Mouse (Mus musculus): ENCODE measurements around the gene Adgrb2. TPM values are rescaled to one million over a fixed set of nuclear protein-coding genes. Genes with fewer than 3 reads are reported as not detected.

Adgrb2 gene
- total RNA-seq, 1 experiment, result 19.5 TPM

DNA sequence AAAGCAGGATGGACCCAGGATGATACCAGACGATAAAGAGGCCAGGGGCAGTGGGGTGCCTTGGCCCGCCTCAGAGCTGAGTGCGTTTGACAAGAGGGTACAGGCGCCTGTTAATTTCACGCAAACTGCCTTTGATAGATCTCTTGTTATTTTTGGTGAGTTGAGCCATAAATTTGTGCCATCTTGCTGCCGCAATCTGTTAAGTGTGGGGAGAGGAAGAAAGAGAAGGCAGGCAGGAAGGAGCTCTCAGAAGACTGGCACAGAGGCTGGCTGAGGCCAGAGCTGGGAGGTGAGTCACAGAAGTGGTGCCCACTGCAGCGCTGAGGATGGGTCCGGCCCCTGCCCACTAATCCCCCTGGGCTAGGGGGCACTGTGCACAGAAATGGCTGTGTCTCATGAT, 10.6 kb downstream of the Adgrb2 start:
- Histone ChIP-seq H3K4me1 (ENCODE audit: control insufficient read depth in 2 of 2, insufficient read depth in 2 of 2, low read length in 2 of 2, poor library complexity in 1 of 2) (peaks cover 0 to 4% of the 10 kb centered on the region in 2 experiments; a peak in 1 of 4 replicates), H3K9me3 (ENCODE audit: control insufficient read depth, insufficient read depth, low read depth, low read length) (no peaks in the 10 kb centered on the region), H3K9ac (ENCODE audit: insufficient read depth, low read depth, low read length, poor library complexity, severe bottlenecking) (no peak overlapping the region), H3K36me3 (ENCODE audit: control insufficient read depth, insufficient read depth, low read length, poor library complexity, severe bottlenecking) (no peaks in the 10 kb centered on the region), H3K4me3 (ENCODE audit: insufficient read depth in 1 of 2, low read depth in 1 of 2, low read length in 2 of 2, poor library complexity in 1 of 2, severe bottlenecking in 1 of 2) (no peak overlapping the region), H3K27ac (ENCODE audit: insufficient read depth, low read depth, low read length, poor library complexity, severe bottlenecking) (no peak overlapping the region)
- no peak for TF ChIP-seq MAFK (IDR thresholded peaks at IDR 0.05; ENCODE audit: insufficient read depth, low read depth, low read length)
- no peak for TF ChIP-seq HCFC1 (IDR thresholded peaks at IDR 0.05; ENCODE audit: borderline replicate concordance, insufficient read depth, low read length)
- TF ChIP-seq ZC3H11A (IDR thresholded peaks at IDR 0.05; ENCODE audit: borderline replicate concordance, low read depth, low read length), result no peak
- no peak for TF ChIP-seq ZNF384 (IDR thresholded peaks at IDR 0.05; ENCODE audit: low read depth, low read length)
- no peak for TF ChIP-seq CHD2 (IDR thresholded peaks at IDR 0.05; ENCODE audit: low read depth, low read length)
- in situ Hi-C loops (cut with MboI; ENCODE audit: low sequenced_read_pairs in 2 of 2, unreplicated experiment in 2 of 2), result no loop called here
- DNase-seq (ENCODE audit: low read depth, low spot score), result no peak

DNA sequence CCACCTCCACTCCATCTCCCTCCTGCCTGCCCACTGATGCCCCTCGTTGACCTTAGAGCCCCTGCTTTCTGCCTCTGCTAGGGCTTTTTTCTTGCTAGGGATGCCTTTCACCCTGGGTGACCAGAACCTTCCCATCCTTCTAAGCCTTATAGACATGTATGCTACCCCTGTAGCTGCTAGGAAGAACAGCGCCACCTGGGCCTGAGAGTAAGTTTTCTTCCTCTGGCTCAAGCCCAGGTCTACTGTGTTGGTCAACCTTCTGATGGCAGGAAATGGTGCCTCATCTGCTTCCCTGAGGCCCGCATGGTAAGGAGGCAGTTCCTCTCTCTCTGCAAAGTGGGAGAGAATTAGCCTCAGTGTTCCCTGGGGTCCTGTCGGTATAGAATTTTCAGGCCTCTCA, 11.3 kb downstream of the Adgrb2 start:
- in situ Hi-C loops (cut with MboI; ENCODE audit: low sequenced_read_pairs in 2 of 2, unreplicated experiment in 2 of 2), result no loop called here
- Histone ChIP-seq H3K36me3 (ENCODE audit: control insufficient read depth, insufficient read depth, low read length, poor library complexity, severe bottlenecking) (no peaks in the 10 kb centered on the region), H3K9ac (ENCODE audit: insufficient read depth, low read depth, low read length, poor library complexity, severe bottlenecking) (no peak overlapping the region), H3K4me1 (ENCODE audit: control insufficient read depth in 2 of 2, insufficient read depth in 2 of 2, low read length in 2 of 2, poor library complexity in 1 of 2) (peaks cover 0 to 4% of the 10 kb centered on the region in 2 experiments; a peak in 1 of 4 replicates), H3K4me3 (ENCODE audit: insufficient read depth in 1 of 2, low read depth in 1 of 2, low read length in 2 of 2, poor library complexity in 1 of 2, severe bottlenecking in 1 of 2) (no peak overlapping the region), H3K9me3 (ENCODE audit: control insufficient read depth, insufficient read depth, low read depth, low read length) (no peaks in the 10 kb centered on the region), H3K27ac (ENCODE audit: insufficient read depth, low read depth, low read length, poor library complexity, severe bottlenecking) (no peak overlapping the region)
- no peak for DNase-seq (ENCODE audit: low read depth, low spot score)
- no peak for TF ChIP-seq HCFC1 (IDR thresholded peaks at IDR 0.05; ENCODE audit: borderline replicate concordance, insufficient read depth, low read length)
- TF ChIP-seq MAFK (IDR thresholded peaks at IDR 0.05; ENCODE audit: insufficient read depth, low read depth, low read length), result no peak
- no peak for TF ChIP-seq CHD2 (IDR thresholded peaks at IDR 0.05; ENCODE audit: low read depth, low read length)
- TF ChIP-seq ZC3H11A (IDR thresholded peaks at IDR 0.05; ENCODE audit: borderline replicate concordance, low read depth, low read length), result no peak
- no peak for TF ChIP-seq ZNF384 (IDR thresholded peaks at IDR 0.05; ENCODE audit: low read depth, low read length)

DNA sequence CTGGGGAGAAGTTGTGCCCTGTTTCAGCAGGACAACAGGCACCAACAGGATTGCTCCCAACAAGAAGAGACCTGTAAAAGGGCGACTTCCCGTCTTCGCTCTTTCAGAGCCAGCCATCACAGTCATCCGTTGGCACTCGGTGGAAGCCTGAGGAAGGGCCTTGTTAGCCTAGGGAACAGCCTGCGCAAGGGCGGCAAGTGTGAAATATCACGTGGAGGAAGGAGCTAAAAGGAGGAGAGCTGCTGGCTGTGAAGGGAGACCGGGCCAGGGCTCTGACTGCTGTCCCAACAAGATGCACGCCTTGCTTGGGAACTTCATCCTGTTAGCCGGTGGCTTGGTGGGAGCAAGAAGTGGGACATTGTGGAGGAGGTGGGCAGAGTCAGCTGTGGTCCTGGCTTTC, 13.5 kb downstream of the Adgrb2 start:
- H3K36me3 ChIP-seq (ENCODE audit: control insufficient read depth, insufficient read depth, low read length, poor library complexity, severe bottlenecking), result no peaks in the 10 kb centered on the region
- no peak overlapping the region for H3K4me3 ChIP-seq (ENCODE audit: insufficient read depth in 1 of 2, low read depth in 1 of 2, low read length in 2 of 2, poor library complexity in 1 of 2, severe bottlenecking in 1 of 2)
- H3K4me1 ChIP-seq (ENCODE audit: control insufficient read depth in 2 of 2, insufficient read depth in 2 of 2, low read length in 2 of 2, poor library complexity in 1 of 2), result no peaks in the 10 kb centered on the region
- TF ChIP-seq MAFK (IDR thresholded peaks at IDR 0.05; ENCODE audit: insufficient read depth, low read depth, low read length) (no peak), CHD2 (IDR thresholded peaks at IDR 0.05; ENCODE audit: low read depth, low read length) (no peak), ZNF384 (IDR thresholded peaks at IDR 0.05; ENCODE audit: low read depth, low read length) (no peak), HCFC1 (IDR thresholded peaks at IDR 0.05; ENCODE audit: borderline replicate concordance, insufficient read depth, low read length) (no peak), ZC3H11A (IDR thresholded peaks at IDR 0.05; ENCODE audit: borderline replicate concordance, low read depth, low read length) (no peak)
- DNase-seq (ENCODE audit: low read depth, low spot score), result no peak
- no peak overlapping the region for H3K27ac ChIP-seq (ENCODE audit: insufficient read depth, low read depth, low read length, poor library complexity, severe bottlenecking)
- H3K9ac ChIP-seq (ENCODE audit: insufficient read depth, low read depth, low read length, poor library complexity, severe bottlenecking), result no peak overlapping the region
- in situ Hi-C loops (cut with MboI; ENCODE audit: low sequenced_read_pairs in 2 of 2, unreplicated experiment in 2 of 2), result no loop called here
- H3K9me3 ChIP-seq (ENCODE audit: control insufficient read depth, insufficient read depth, low read depth, low read length), result no peaks in the 10 kb centered on the region

DNA sequence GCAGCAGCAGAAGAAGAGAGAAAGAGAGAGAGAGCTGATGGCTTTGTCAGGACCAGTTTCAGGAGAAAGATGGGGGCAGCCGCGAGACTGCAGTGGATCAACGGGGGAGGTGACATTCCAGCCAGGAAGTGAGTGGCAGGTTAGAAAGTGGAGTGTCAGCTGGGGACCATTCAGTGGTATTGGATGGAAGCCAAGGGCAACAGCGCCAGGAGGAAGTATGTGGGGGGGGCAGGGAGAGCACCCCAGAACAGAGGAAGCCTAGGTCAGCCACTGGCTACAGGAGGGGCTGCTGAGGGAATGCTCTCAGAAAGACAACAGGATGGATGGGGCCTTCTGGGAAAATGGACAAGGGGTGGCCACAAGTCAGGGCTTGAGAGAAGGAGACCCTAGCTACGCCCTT, 17.0 kb downstream of the Adgrb2 start:
- DNase-seq (ENCODE audit: low read depth, low spot score), result no peak
- Histone ChIP-seq H3K36me3 (ENCODE audit: control insufficient read depth, insufficient read depth, low read length, poor library complexity, severe bottlenecking) (no peaks in the 10 kb centered on the region), H3K9me3 (ENCODE audit: control insufficient read depth, insufficient read depth, low read depth, low read length) (no peaks in the 10 kb centered on the region), H3K4me3 (ENCODE audit: insufficient read depth in 1 of 2, low read depth in 1 of 2, low read length in 2 of 2, poor library complexity in 1 of 2, severe bottlenecking in 1 of 2) (no peak overlapping the region), H3K27ac (ENCODE audit: insufficient read depth, low read depth, low read length, poor library complexity, severe bottlenecking) (no peak overlapping the region), H3K9ac (ENCODE audit: insufficient read depth, low read depth, low read length, poor library complexity, severe bottlenecking) (no peak overlapping the region), H3K4me1 (ENCODE audit: control insufficient read depth in 2 of 2, insufficient read depth in 2 of 2, low read length in 2 of 2, poor library complexity in 1 of 2) (peaks cover 0 to 9% of the 10 kb centered on the region in 2 experiments; a peak in 3 of 4 replicates)
- in situ Hi-C loops (cut with MboI; ENCODE audit: low sequenced_read_pairs in 2 of 2, unreplicated experiment in 2 of 2), result no loop called here
- TF ChIP-seq MAFK (IDR thresholded peaks at IDR 0.05; ENCODE audit: insufficient read depth, low read depth, low read length), result no peak
- TF ChIP-seq ZC3H11A (IDR thresholded peaks at IDR 0.05; ENCODE audit: borderline replicate concordance, low read depth, low read length), result no peak
- no peak for TF ChIP-seq ZNF384 (IDR thresholded peaks at IDR 0.05; ENCODE audit: low read depth, low read length)
- TF ChIP-seq HCFC1 (IDR thresholded peaks at IDR 0.05; ENCODE audit: borderline replicate concordance, insufficient read depth, low read length), result no peak
- no peak for TF ChIP-seq CHD2 (IDR thresholded peaks at IDR 0.05; ENCODE audit: low read depth, low read length)

DNA sequence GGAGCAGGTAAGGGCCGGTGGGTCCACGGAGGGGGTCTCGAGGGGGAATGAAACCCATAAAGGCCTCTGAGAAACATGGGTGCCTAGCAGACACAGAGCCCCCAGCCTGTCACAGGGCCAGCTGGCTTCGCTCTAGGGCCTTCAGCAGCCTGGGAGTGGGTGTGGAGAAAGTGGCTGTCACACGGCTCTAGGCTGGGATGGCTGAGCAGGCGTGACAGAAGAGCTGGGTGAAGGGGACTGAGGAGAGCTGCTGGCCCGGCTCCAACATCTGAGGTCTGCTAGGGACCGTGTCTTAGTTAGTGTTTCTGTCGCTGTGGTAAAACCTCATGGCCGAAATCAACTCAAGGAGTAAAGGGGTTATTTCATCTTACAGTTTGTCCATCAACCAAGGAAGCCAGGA, 17.5 kb downstream of the Adgrb2 start:
- H3K27ac ChIP-seq (ENCODE audit: insufficient read depth, low read depth, low read length, poor library complexity, severe bottlenecking), result no peak overlapping the region
- in situ Hi-C loops (cut with MboI; ENCODE audit: low sequenced_read_pairs in 2 of 2, unreplicated experiment in 2 of 2), result no loop called here
- no peak for TF ChIP-seq ZC3H11A (IDR thresholded peaks at IDR 0.05; ENCODE audit: borderline replicate concordance, low read depth, low read length)
- no peak for TF ChIP-seq HCFC1 (IDR thresholded peaks at IDR 0.05; ENCODE audit: borderline replicate concordance, insufficient read depth, low read length)
- TF ChIP-seq CHD2 (IDR thresholded peaks at IDR 0.05; ENCODE audit: low read depth, low read length), result no peak
- TF ChIP-seq MAFK (IDR thresholded peaks at IDR 0.05; ENCODE audit: insufficient read depth, low read depth, low read length), result no peak
- TF ChIP-seq ZNF384 (IDR thresholded peaks at IDR 0.05; ENCODE audit: low read depth, low read length), result no peak
- H3K4me1 ChIP-seq (ENCODE audit: control insufficient read depth in 2 of 2, insufficient read depth in 2 of 2, low read length in 2 of 2, poor library complexity in 1 of 2), result peaks cover 0 to 13% of the 10 kb centered on the region in 2 experiments; a peak in 3 of 4 replicates
- no peak overlapping the region for H3K9ac ChIP-seq (ENCODE audit: insufficient read depth, low read depth, low read length, poor library complexity, severe bottlenecking)
- no peak for DNase-seq (ENCODE audit: low read depth, low spot score)
- no peak overlapping the region for H3K4me3 ChIP-seq (ENCODE audit: insufficient read depth in 1 of 2, low read depth in 1 of 2, low read length in 2 of 2, poor library complexity in 1 of 2, severe bottlenecking in 1 of 2)
- no peaks in the 10 kb centered on the region for H3K9me3 ChIP-seq (ENCODE audit: control insufficient read depth, insufficient read depth, low read depth, low read length)
- H3K36me3 ChIP-seq (ENCODE audit: control insufficient read depth, insufficient read depth, low read length, poor library complexity, severe bottlenecking), result no peaks in the 10 kb centered on the region
